Mouse (Mus musculus) telencephalon, adult 2 months (tissue): ENCODE results near the gene Dlg2.

Experiments
- DNase-seq: peaks from one replicate; pipeline ENCODE4 v3.0.0-alpha.2; 2011; ENCODE audit warnings: low read depth, low spot score

The Dlg2 gene

DNA sequence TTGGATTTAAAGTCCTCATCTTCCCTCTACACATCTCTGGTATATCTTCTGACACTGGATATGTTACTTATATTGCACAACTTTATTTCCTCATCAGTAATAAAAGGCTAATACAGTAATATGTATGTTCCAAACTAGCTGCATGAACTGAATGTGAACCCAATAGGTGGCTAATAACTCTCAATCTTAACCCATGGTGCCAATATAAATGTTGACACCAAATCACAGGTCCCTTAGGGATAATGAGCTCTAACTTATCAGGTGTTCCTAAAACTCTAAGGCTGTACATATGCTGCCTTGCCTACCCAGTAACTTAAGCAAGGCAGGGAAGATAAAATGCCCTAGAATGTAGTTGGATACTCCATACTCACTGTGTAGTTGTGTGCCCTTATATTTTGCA is 1894.0 kb downstream of the Dlg2 start:
- DNase-seq, result no peak

DNA sequence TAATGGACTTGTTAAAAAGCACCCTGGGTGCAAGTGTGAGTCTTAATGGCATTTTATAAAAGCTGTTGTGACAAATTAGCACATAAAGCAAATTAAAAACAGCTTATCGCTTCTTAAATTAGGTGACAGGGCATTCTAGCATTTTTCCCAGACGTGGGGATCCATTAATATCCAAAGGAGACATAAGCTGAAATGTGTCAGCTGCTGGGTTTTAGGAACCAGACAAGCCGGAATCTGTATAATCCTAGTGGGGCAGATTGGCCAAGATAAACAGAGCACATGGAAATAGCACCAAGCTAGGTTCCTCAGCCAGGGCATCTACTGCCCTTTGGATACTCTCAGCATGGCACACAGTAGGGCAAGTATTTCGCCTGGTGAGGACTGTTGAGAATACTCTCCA is 1895.2 kb downstream of the Dlg2 start:
- DNase-seq, result no peak

DNA sequence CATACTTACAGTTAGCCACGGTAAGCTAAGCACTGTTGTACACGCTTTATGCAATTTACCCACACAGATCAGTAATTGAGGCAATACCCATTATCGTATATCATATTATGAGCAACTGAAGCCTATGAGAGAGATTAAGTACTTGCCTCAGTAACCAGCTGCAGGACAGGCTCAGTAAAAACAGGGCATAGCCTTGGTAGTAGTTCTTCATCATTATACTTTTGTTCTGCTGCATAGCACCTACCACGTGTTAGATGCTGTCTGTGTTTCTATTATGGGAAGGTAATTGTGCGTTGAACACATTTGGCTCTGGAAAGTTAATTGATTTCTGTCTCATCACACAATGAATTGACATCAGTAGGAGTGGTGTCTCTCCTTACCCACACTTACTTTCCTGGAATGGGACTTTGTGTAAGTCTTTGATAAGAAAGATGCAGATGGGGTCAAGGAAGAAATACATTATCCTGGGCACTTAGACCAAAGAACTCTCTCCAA is 1897.4 kb downstream of the Dlg2 start:
- DNase-seq, result no peak

DNA sequence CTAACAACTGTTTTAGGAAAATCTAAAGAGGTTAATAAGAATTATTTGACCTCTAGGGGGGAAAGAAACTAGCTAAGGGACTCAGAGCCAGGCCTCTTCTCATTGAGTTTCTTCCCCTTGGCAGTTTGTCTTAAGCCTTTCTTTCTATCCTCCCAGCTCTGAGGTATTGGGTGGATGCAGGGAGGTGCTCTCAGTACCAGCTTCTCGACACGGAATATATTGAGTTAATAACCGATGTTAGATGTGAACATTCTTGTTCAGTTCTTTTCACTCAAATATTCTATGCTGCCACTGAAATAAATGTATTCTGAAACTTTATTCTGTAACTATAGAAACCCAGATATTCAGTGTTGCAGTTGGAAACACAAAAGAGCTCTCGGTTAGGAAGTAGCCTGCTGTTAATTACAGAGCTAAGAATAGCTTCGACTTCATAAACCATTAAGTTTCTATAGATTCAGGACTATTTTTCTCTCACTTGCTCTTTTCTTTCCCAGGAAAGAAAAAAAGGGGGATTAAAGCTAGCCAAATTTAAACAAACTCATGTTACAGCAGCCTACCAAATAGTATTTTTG is 1907.5 kb downstream of the Dlg2 start:
- DNase-seq, result peak; percentile 54

DNA sequence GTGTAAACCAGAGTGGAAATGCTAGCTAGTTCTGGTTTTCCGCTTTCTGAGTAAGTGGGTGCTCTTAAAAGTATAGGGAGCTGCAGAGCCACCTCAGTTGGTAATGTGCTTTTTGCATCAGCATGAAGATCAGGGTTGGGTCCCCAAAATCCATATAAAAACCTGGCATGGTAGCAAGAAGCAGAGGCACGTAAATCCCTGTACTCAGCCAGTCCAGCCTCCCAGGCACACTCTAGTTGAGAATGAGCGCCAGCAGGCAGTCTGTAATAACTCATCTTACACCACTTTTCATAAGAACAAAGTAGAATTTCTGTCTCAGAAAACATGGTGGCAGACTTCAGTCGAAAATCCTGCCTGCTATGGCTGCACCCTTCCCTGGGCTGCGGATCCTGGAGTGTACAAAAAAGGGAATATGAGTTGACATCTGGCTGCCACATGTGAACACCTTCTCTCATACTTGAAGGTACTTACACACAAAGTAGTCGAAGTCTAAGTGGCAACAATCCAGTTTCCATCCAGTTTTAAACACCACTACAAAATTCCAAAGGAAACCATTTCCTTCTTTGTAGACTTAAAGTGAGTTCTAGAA is 1915.7 kb downstream of the Dlg2 start:
- no peak for DNase-seq

DNA sequence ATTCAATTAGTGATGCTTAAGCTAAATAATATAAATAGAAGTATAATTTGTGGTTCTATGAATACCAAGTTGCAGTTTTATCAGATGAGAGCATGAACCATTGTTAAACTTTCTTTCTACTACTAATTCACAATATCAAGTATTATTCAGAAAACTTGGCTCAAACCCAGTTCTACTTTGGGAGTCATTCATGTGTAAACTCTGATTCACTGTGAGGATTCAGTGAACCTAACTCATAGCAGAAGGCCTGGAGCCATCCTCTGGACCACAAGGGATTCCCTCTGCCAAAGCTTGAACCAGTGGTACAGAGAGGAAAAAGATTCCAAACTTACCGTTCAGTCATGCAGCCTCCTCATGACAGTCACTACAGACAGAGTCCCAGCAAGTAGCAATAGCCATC is 1920.3 kb downstream of the Dlg2 start:
- no peak for DNase-seq

DNA sequence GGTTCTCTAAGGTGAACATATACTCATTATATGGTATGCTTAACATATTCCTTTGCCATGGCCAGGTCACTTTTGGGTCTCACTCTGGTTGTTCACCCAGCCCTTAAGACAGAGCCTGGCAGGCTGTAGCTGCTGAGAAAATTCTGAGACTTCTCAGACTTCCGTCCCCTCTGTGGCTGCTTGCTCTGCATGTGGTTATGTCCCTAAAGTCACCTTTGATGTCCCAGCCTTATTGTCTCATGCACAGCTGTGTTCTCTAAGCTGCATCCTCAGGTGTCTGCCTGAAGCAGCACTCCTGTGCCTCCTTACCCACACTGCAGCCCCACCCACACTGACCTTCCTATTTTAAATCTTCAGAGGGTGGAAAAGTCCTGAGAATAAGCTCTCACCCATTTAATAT is 1922.4 kb downstream of the Dlg2 start:
- no peak for DNase-seq

DNA sequence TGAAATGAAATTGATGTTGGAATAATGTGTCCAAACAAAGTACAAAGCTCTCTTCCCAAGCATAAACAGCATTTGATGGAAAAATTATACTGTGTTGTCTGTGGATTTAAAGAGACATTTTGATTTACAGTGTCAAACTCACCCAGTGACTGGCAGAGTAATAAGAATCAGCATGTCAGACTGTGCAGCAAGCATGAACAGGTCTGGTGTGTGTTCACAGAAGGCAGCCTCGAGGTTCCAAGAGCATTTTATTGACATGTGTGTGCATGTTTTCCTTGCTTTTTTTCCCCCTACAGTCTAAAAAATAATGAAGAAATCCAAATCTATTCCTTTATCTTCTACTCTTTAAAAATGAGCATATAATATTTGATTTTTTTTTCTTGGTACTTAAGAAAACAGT is 1924.1 kb downstream of the Dlg2 start:
- no peak for DNase-seq

DNA sequence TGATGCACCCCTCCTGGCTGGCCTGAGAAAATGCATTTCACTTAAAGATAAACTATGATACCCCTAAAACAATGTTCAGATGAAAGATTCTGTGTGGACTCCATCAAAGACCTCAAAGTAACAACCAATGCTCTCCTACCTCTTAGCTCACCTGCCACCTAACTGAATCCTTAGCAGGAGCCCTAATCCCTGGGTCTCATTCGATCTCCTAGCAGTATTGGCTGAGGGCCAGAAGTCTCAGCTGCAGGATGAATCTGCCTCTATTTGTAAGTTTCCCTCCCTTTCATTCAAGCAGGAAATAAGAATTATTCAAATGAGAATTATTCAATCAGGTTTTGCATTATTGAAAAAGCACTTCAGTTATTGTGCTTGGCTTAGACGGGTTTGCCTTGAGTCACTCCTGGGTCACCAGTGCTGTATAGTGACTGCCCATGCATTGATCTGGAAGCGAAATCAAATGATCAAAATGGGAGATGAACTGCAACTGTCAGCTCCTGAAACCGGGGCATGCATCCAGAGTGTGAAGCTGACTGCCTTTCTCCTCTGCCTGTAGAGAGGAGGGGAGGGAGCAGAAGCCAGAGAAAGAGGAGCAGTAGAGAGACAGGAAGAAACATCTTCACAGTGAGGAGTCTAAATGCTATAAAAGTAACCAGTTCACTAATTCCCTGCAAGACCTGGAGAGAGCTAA is 1924.7 kb downstream of the Dlg2 start:
- DNase-seq, result no peak

DNA sequence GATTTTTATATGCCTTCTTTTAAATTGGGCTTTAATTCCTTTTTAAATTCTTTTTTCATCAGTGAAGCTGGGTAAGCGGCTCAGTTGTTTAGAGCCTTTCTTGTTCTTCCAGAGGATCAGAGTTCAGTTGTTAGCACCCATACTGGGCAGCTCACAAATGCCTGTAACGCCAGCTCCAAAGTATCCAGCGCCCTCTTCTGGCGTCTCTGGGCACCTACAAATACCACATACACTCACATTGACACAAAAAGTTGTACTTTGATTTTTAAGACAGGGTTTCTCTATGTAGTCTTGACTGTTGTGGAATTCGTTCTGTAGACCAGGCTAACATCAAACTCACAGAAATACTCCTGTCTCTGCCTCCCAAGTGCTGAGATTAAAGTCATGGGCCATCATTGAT is 1932.0 kb downstream of the Dlg2 start:
- DNase-seq, result no peak

DNA sequence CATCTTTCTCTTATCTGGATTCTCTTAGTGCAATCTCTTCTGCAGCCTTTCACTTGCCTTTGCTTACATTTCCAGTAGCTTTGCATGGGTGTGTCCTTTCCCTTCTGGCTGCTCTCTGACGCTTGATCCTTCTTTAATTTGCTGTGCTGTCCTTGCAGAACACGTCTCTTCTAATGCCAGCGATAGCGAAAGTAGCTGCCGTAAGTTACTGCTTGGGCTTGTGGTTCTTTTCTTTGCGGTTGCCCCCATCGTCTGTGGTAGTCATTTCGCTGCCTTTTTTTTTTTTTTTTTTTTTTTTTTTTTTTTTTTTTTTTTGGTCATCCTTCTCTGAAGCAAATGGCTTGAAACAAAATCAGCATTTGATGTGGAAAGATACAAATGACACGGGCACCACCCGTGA is 1944.0 kb downstream of the Dlg2 start:
- DNase-seq, result no peak

DNA sequence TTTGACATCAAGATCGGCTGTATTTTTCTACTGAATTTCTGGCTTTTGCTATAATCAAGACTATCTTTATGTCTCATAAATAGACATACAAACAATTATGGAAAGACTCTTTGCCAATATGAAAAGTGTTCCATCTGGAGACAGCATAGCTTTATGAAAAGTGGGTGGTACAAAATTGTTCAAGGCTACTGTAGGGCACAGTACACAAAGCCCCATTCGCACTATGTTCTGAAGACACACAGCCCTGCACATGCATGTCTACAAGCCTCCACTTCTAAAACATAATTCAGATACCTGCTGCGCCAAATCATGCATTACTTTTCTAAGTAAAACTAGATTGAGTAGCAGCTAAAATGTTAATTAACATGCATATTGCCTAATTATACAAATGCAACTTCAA is 1946.5 kb downstream of the Dlg2 start:
- DNase-seq, result no peak

DNA sequence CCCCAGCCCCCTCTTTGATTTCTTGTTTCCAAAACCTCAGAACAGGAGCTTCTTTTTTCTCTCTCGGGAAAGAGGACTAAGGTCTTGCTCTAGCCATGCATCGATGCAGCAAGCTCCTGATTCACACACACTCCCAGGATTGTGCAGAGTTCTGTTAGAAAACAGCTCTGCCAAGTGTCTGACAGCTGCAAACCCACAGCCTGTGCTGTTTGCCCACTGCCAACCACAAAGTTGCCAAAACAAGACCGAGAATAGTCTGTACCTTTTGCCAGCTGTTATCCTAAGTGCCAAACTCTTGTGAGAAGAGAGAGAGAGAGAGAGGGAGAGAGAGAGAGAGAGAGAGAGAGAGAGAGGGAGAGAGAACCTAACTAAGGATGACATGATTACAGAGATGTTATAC is 1948.2 kb downstream of the Dlg2 start:
- DNase-seq, result peak; percentile 21

DNA sequence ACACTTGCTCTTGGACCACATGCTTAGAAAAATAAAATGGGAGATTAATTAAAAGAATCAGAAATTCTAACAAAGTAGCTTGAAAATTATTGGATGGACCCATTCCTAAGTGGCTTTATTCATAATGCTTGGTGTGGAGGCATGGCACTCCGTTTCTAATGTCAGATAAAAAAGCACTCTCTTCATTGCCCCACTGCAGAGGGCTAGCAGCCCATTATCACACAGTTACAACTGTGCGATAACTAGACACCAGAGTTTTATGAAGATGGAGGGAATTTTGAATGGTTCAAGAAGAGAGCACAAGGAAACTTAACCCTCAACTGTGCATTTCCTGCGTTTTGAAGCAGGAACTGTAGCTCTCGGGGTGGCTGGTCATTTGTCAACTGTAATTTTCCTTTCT is 1950.8 kb downstream of the Dlg2 start:
- no peak for DNase-seq

DNA sequence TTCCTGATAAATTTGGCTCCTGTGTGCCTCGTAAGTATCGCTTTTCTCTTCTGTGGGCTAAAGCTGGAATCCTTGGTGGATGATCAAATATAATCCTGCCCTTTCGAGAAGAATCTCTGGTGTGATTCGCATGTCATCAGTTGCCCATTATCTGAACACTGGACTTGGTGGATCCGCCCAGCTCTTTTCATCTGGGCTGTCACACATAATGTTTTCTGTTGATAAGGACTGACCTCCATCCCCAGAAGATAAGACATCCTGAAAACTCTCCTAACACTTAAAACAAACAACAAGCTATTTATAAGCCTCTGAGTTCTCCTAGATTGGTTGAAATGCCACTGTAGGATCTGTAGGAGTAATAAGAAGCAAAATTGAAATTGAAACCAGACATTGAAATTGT is 1952.2 kb downstream of the Dlg2 start:
- no peak for DNase-seq

DNA sequence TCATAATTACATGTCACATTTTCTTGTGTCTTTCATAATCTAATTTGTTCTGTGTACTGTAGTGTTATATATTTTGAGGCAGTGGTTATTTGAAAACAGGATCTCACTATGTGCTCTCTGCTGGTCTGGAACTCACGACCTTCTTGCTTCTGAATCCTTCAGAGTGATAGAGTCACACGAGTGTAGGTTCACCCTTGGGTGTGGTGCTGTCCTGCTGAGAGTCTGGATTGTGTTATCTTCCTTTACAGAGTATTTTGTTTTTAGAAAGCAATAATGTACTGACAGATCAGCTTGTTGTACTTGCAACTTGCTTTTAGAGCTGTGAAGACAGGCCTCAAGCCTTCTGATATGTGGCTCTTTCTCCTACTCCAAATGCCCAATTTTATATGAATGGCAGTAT is 1953.8 kb downstream of the Dlg2 start:
- DNase-seq, result no peak

DNA sequence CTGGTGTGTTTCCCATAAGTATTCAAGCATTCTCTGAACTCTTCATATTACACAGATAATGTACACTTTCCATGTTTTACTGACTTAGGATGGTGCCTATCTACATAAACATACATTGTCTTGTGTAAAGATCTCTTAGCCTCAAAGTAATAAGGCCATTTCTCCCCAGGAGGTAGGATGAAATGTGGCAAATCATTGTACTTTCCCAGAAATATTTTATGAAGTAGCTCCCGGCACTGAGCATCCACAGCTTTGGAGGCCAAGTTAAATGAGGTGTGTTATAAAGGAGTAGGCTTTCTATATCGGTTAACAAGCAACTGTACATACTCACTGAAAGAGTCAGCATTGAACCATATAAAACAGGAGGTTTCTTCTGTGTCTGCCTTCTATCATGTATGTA is 1960.7 kb downstream of the Dlg2 start:
- DNase-seq, result no peak

DNA sequence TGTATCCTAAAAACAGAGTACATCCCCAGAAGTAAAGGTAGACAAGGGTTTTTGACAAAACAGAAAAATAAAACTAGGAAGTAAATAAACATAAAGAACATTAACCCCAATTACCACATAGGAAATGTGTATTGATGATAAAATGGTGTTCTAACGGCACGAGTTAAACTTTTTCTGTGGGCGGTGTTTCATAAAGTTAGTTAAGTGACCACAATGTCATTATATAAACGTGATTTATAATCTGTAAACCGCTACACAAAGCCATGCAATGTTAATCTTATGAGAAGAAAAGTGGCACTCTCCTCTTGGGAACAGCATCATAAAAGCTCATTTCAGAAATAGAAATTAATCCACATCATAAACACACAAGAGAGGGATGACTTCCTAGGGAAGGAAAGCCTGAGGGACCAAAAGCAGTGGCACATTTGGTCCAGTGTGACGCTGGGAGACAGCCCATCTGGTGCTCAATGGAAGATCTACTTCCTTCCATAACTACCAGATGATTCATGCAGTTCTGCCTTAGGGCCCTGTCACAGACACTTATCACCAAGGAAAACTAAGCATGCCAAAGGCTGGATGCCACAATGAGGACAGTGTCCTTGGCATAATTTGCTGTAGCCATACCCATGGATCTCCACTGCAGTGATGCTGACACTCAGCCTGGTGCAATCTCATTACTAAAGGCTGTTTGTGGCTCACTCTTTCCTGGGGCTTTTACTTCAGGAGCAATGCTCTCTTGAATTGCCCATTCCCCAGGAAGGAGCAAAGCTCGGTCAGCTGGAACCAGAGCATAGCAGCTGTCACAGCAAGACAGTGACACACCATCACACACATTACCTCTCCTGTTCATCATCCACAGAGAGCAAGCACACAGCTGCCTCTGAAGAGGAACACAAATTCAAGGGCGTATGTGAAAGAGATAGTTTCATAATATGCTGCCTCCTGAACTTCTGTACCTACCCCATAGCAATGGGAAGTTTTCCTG is 1963.3 kb downstream of the Dlg2 start:
- no peak for DNase-seq

DNA sequence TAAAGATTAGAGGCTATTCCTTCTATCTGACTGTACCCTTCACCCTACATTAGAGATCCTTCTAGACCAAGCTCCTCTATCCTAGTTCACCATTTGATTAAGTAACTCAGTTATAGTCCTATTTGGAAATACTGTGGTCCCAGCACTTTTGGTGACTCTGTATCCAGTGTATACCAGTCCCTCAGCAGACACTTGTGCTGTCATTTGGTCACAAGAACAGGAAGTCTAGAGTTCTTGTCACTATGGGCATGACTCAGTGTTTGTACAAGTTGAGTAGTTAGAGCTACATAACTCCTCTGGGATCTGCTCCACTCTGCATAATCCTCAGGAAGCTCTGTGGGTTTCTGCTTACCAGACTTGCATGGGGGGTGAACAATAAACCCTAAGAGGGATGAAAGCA is 1965.1 kb downstream of the Dlg2 start:
- no peak for DNase-seq

DNA sequence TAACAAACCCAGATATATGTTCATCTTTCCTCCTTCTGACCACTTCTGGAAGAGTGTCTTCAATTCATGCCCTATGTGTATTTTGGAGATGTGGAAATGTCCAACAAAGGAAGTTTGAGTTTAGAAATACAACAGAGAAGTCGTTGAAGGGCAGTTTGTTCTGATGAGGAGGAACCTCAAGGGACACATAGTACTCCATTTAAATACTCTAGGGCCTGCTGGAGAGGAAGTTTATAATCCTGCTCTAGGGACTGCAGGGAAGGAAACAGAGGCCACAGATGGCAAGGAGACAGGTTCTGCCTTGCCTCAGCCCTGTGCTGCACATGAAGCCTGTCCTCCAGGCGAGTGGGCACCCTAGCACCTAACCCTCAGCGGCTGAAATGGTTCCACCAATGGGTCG is 1965.6 kb downstream of the Dlg2 start:
- DNase-seq, result no peak

DNA sequence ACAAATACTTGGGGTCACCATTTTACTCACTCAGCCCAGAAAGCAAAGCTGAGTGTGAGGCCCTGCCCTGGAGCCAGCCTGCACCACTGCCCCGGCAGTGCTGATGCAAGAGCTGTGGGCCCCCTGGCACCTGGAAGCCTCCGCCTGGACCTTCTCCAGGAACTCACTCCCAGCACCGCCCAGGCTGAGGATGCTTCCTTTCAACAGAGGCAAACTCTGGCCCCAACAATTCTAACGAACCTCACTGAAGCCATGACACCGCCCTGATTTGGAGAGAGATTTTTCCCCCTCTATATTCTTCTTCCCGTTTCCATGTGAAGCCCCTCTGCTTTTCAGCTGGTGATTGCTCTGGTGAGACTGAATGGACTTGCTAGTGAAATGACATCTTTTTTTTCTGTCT is 1971.5 kb downstream of the Dlg2 start:
- DNase-seq, result no peak
